Mouse (Mus musculus) neural tube, embryonic 11.5 days (tissue): ENCODE data around the gene Acbd6. TPM values are rescaled to one million over a fixed set of nuclear protein-coding genes. Genes with fewer than 3 reads are reported as not detected.

Source experiments
- ATAC-seq: fragments of 200-750 bp; cut with Nextera tagmentation; 2 replicates; pipeline ENCODE4 v1.8.0; 2017; ENCODE audit warnings: moderate number of reproducible peaks, mild to moderate bottlenecking, moderate TSS enrichment, moderate library complexity; ENCODE audit not compliant: insufficient read depth, low FRiP score, low TSS enrichment
- DNase-seq: peaks from one replicate; pipeline ENCODE4 v3.0.0-alpha.2; 2015; ENCODE audit warnings: low spot score
- H3K27ac ChIP-seq: fragments of 300-500 bp; sonication (generic); 2 replicates; pipeline ENCODE4 v1.5.1; 2014; ENCODE audit warnings: low read depth, mild to moderate bottlenecking, low read length
- H3K27me3 ChIP-seq: fragments of 300-500 bp; sonication (generic); 2 replicates; pipeline ENCODE4 v1.6.1; 2014; ENCODE audit warnings: mild to moderate bottlenecking, low read length, mixed read lengths; ENCODE audit not compliant: control insufficient read depth, insufficient read depth
- H3K36me3 ChIP-seq: fragments of 300-500 bp; sonication (generic); 2 replicates; pipeline ENCODE4 v1.6.1; 2014; ENCODE audit warnings: mild to moderate bottlenecking, low read length, moderate library complexity, mixed read lengths; ENCODE audit not compliant: control insufficient read depth, insufficient read depth
- H3K4me1 ChIP-seq: fragments of 300-500 bp; sonication (generic); 2 replicates; pipeline ENCODE4 v1.6.1; 2014; ENCODE audit warnings: low read length, mixed read lengths; ENCODE audit not compliant: control insufficient read depth, insufficient read depth
- H3K4me2 ChIP-seq: fragments of 300-500 bp; sonication (generic); 2 replicates; pipeline ENCODE4 v1.6.1; 2014; ENCODE audit warnings: low read depth, mild to moderate bottlenecking, moderate library complexity
- H3K4me3 ChIP-seq: fragments of 300-500 bp; sonication (generic); 2 replicates; pipeline ENCODE4 v1.5.1; 2014; ENCODE audit warnings: low read depth, low read length
- H3K9ac ChIP-seq: fragments of 300-500 bp; sonication (generic); 2 replicates; pipeline ENCODE4 v1.6.1; 2014; ENCODE audit warnings: mild to moderate bottlenecking, low read length
- H3K9me3 ChIP-seq: fragments of 300-500 bp; sonication (generic); 2 replicates; pipeline ENCODE4 v1.6.1; 2016; ENCODE audit warnings: low read length; ENCODE audit not compliant: control insufficient read depth
- WGBS: fragments of 180-500 bp; shearing (Covaris S2); extraction: QIAGEN DNeasy Blood & Tissue Kit; methylation state at CpG from one replicate; pipeline ENCODE4 v1.1.7; 2014; 5-methylcytosine and 5-hydroxymethylcytosine counted together
- polyA plus RNA-seq: library from polyadenylated mRNA; unstranded; fragments of >200 nt; fragmentation: Nextera tagmentation; extraction: Ambion mirVana; gene quantifications from 2 replicates; pipeline ENCODE4 v1.2.1, GENCODE M21; 2014

Acbd6 gene
- polyA plus RNA-seq, 1 experiment from 2014 or later = 72.3 TPM

DNA sequence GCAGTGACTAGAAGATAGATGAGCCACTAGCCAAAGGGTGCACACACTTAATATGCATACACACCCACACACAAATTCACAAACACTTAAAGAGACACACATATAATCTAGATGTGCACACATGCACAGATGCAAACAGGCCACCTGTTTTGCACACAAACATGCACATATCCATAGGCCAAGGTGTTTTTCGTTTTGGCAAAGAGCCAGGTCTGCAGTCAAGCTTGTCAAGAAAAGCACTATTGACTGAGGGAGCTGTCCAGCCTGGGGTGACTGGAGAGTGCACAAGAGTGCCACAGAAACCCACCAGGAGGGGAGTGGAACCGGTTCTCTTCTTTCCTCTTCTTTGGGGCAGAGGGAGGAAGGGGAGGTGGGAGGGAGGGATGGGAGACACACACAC is 173.2 kb downstream of the Acbd6 start:
- Histone ChIP-seq H3K36me3 (no peaks in the 10 kb centered on the region), H3K4me1 (peaks cover 4% of the 10 kb centered on the region; the same call in 1 of the 2 replicates), H3K9ac (no peak overlapping the region), H3K9me3 (no peaks in the 10 kb centered on the region), H3K27ac (no peak overlapping the region), H3K27me3 (peaks cover 90% of the 10 kb centered on the region), H3K4me2 (no peak overlapping the region), H3K4me3 (no peak overlapping the region)
- ATAC-seq (no peak), DNase-seq (no peak)
- 0% methylated on average over 2 of the region's 2 CpGs for WGBS

DNA sequence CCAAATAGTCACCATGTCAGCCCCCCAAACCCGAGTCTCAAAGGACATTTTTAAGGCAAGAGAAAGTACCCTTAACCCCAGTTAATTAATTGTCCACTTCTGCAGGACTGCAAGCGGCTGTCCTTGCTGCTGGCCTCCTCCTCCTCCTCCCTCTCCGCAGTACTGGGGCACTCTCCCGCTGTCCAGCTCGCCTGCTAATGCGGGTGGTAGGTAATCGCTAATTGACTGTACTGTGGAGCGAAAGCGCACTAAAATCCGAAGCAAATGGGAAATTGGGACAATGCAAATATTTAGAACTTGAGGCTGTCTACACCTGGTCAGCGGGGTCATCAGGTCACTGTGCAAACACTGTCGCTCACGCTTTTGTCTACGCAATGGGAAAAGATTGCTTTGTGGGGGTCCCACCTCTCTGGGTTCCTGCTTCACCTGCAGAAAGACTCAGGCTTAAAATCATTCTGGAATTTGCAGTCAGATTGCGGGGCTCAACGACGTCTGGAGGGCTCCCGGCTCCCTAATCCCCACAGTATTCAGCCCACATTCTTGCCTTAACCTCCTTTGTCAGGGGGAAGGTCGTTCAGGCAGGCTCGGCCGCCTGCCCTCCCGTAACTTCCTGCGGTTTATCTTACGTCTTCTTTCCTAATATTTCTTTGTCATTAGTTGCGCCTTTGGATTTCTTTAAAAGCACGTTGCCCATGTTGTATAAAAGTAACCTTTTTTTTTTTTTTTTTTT is 178.3 kb downstream of the Acbd6 start:
- WGBS = under 1% methylated on average over 26 of the region's 26 CpGs
- ATAC-seq (no peak), DNase-seq (peak; percentile 26)
- no peak overlapping the region for H3K27ac ChIP-seq
- peaks cover 3% of the 10 kb centered on the region; the same call in 1 of the 2 replicates for H3K4me1 ChIP-seq
- H3K4me3 ChIP-seq = no peak overlapping the region
- no peaks in the 10 kb centered on the region for H3K9me3 ChIP-seq
- H3K9ac ChIP-seq = no peak overlapping the region
- H3K4me2 ChIP-seq = peak overlapping the region; percentile 14; the same call in 1 of the 2 replicates
- peaks cover 100% of the 10 kb centered on the region for H3K27me3 ChIP-seq
- H3K36me3 ChIP-seq = no peaks in the 10 kb centered on the region

DNA sequence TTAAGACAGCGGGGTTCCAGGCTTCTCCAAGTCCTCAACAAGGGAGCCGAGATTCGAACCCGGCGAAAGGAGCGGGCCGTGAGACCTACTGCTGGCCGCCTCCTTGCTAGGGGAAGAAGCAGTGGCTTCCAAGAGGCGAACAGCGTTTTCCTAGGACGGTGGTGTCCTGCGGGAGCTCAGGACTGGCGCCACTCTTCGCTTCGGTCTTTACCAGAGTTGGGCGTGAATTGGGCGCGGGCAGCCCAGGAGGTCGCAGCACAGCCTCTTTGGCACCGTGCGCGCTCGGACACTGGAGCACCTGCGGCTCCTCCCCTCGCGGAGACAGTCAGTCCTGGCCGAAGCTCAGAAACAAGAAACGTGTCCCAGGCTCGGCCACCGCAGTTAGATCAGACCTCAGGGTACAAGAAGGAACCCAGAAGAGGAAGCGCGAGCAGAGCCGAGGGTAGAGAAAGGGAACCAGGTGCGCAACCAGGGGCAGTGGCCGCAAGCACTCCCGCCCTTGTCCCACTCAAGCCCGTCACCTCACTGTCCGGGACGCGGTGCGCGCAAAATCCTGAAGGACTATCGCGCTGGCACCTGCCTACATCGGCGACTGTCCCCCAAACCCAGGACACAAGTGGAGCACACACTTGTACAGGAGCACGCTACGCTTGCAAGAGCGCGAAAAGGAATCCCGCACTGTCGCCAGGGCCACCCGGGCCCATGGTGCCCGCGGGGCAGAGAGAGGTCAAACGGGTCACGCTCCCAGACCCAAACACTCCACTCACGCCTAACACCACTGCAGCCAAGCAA is 179.3 kb downstream of the Acbd6 start:
- Histone ChIP-seq H3K27ac (no peak overlapping the region), H3K4me3 (no peak overlapping the region), H3K4me1 (peaks cover 7% of the 10 kb centered on the region; the same call in 1 of the 2 replicates), H3K36me3 (no peaks in the 10 kb centered on the region), H3K9ac (peak overlapping the region; percentile 2; the same call in 1 of the 2 replicates), H3K4me2 (peak overlapping the region; percentile 14), H3K9me3 (no peaks in the 10 kb centered on the region), H3K27me3 (peaks cover 100% of the 10 kb centered on the region)
- under 1% methylated on average over 58 of the region's 58 CpGs for WGBS
- DNase-seq (peak; percentile 41), ATAC-seq (no peak)

DNA sequence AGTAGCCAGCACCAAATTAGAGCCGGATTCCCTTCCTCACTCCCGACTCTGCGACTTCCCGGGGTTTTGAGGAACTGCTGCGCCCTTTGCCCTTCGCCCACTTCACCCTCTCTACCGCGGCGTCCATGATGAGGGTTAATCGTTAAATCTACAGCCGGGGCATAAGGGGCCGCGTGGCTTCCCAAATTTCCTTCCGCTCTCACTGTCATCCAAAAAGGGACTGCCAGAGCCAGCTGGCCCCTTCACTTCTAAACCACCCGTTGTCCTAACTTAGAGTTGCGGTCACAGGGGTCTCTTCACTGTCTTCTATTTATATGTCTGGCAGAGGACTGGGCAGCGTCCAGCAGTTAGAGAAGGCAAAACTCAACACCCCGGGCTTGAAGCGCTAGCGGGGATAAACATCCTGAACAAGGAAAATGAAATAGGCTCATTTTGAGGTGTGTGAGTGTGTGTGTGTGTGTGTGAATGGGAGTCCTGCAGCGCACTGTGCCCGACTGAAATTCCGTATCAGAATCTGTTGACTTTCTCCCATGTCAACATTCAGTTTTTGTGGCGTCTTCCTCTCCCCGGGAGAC is 180.0 kb downstream of the Acbd6 start:
- peak overlapping the region; percentile 8; the same call in 1 of the 2 replicates for H3K4me2 ChIP-seq
- H3K27ac ChIP-seq = no peak overlapping the region
- no peak overlapping the region for H3K4me3 ChIP-seq
- no peaks in the 10 kb centered on the region for H3K9me3 ChIP-seq
- H3K4me1 ChIP-seq = peaks cover 14% of the 10 kb centered on the region
- WGBS = under 1% methylated on average over 25 of the region's 25 CpGs
- peak; percentile 28 for DNase-seq
- no peak for ATAC-seq
- H3K36me3 ChIP-seq = no peaks in the 10 kb centered on the region
- H3K9ac ChIP-seq = peak overlapping the region; percentile 10; the same call in 1 of the 2 replicates
- H3K27me3 ChIP-seq = peaks cover 100% of the 10 kb centered on the region

Other genes starting within 250 kb of the Acbd6 start
- gene Xpr1, start 140.7 kb upstream of the Acbd6 start, polyA plus RNA-seq = 15.0 TPM in 2 replicates
- gene Lhx4, start 193.6 kb downstream of the Acbd6 start, polyA plus RNA-seq = 10.6 and 13.9 TPM in 2 replicates